Mouse (Mus musculus) liver, embryonic 14.5 days (tissue): Measurements from ENCODE around the gene Slc17a2. TPM values are rescaled to one million over a fixed set of nuclear protein-coding genes. Genes with fewer than 3 reads are reported as not detected.
"Not testable (repeated sequence)": the region's sequence is repeated elsewhere in the genome, so short reads cannot be mapped to it uniquely, and the experiment has no call there.

Experiments
- ATAC-seq: fragments of 200-750 bp; cut with Nextera tagmentation; 2 replicates; pipeline ENCODE4 v1.8.0; 2017; ENCODE audit warnings: moderate number of reproducible peaks, mild to moderate bottlenecking, moderate library complexity; ENCODE audit not compliant: insufficient read depth
- DNase-seq, 3 experiments: peaks; one replicate each; pipeline ENCODE4 v3.0.0-alpha.2; 2012 to 2013; ENCODE audit warnings: low read depth in 3 of 3, low spot score in 3 of 3
- H3K27ac ChIP-seq: fragments of 300-500 bp; sonication (generic); 2 replicates; pipeline ENCODE4 v1.5.1; 2014; ENCODE audit warnings: moderate library complexity, mild to moderate bottlenecking, control low read depth, inconsistent platforms
- H3K27me3 ChIP-seq: fragments of 300-500 bp; sonication (generic); 2 replicates; pipeline ENCODE4 v1.6.1; 2014; ENCODE audit warnings: mild to moderate bottlenecking, low read length, moderate library complexity; ENCODE audit not compliant: control insufficient read depth, insufficient read depth
- H3K36me3 ChIP-seq: fragments of 300-500 bp; sonication (generic); replicated peaks from 2 replicates; pipeline ENCODE4 v1.6.1; 2014; ENCODE audit warnings: low read depth; ENCODE audit not compliant: control insufficient read depth, insufficient read depth
- H3K4me1 ChIP-seq, 2 experiments: fragments of 200-500 bp in 1 of 2; fragments of 300-500 bp in 1 of 2; sonication (generic) in 1 of 2; replicated peaks; 2 replicates each; pipeline ENCODE4 v1.6.1; 2012 to 2014; ENCODE audit warnings: antibody characterized with exemption in 1 of 2, inconsistent platforms in 1 of 2, low read length in 1 of 2; ENCODE audit not compliant: control insufficient read depth in 2 of 2, insufficient read depth in 2 of 2
- H3K4me2 ChIP-seq: fragments of 300-500 bp; sonication (generic); 2 replicates; pipeline ENCODE4 v1.6.1; 2014; ENCODE audit warnings: low read depth, mild to moderate bottlenecking, control low read depth, moderate library complexity
- H3K4me3 ChIP-seq, 2 experiments: fragments of 200-500 bp in 1 of 2; fragments of 300-500 bp in 1 of 2; sonication (generic) in 1 of 2; 2 replicates each; pipeline ENCODE4 v1.5.1; 2012 to 2014; ENCODE audit warnings: low read depth in 2 of 2, low read length in 2 of 2, mild to moderate bottlenecking in 2 of 2, control low read depth in 1 of 2, inconsistent platforms in 1 of 2, moderate library complexity in 1 of 2; ENCODE audit not compliant: insufficient read depth in 1 of 2
- H3K9ac ChIP-seq: fragments of 300-500 bp; sonication (generic); replicated peaks from 2 replicates; pipeline ENCODE4 v1.6.1; 2014; ENCODE audit warnings: mild to moderate bottlenecking, control low read depth, moderate library complexity
- H3K9me3 ChIP-seq: fragments of 300-500 bp; sonication (generic); 2 replicates; pipeline ENCODE4 v1.6.1; 2016; ENCODE audit warnings: low read length, mixed read lengths; ENCODE audit not compliant: control insufficient read depth
- CTCF ChIP-seq: IDR thresholded peaks from 2 replicates; pipeline ENCODE4 v1.5.1; 2016; ENCODE audit warnings: antibody characterized with exemption, low read depth, control low read depth
- EP300 ChIP-seq: IDR thresholded peaks from 2 replicates; pipeline ENCODE4 v1.6.1; 2016; ENCODE audit warnings: antibody characterized with exemption, low read depth
- WGBS: fragments of 180-500 bp; shearing (Covaris S2); extraction: QIAGEN DNeasy Blood & Tissue Kit; methylation state at CpG from one replicate; pipeline ENCODE4 v1.1.7; 2014; ENCODE audit not compliant: insufficient replicate concordance; 5-methylcytosine and 5-hydroxymethylcytosine counted together
- polyA plus RNA-seq, 2 experiments: library from polyadenylated mRNA; depleted of rRNA in 1 of 2; stranded (reverse) in 1 of 2; unstranded in 1 of 2; fragments of >200 nt; fragmentation: Nextera tagmentation in 1 of 2; extraction: Ambion mirVana in 1 of 2; gene quantifications; 2 replicates each; pipeline versions ENCODE4 v1.2.1 to v1.2.3; 2012 to 2014

Gene Slc17a2
- polyA plus RNA-seq, 2 experiments, result 1.1 to 1.3 TPM

- H3K27me3 ChIP-seq, result no peaks in the 10 kb centered on the region
- H3K4me1 ChIP-seq, result peaks cover 27 to 37% of the 10 kb centered on the region in 2 experiments
- ATAC-seq (peak; percentile 27), DNase-seq (peak in 2 of 3 experiments; percentile 89 to 91)
- peak within 1 kb of the TSS; percentile 93 for H3K9ac ChIP-seq
- no peaks in the 10 kb centered on the region for H3K36me3 ChIP-seq
- peak within 1 kb of the TSS; percentile 88 for H3K4me2 ChIP-seq
- H3K27ac ChIP-seq, result peak within 1 kb of the TSS; percentile 99
- H3K4me3 ChIP-seq, result peak within 1 kb of the TSS; percentile 60 to 62
- WGBS, result 2% methylated on average over 34 of the region's 34 CpGs
- TF ChIP-seq CTCF, result no peak
- TF ChIP-seq EP300, result peak; percentile 72
- H3K9me3 ChIP-seq, result no peaks in the 10 kb centered on the region
Measured at GRCm38 (mm10) chr13:23763586-23764323, 43.0 kb upstream of the Slc17a2 start, which contains the start of gene Hist1h1a. Hist1h1a (plus strand) TSS chr13:23763666.

- 10% methylated on average over 12 of the region's 12 CpGs for WGBS
- ATAC-seq (peak; percentile 12), DNase-seq (peak in 2 of 3 experiments; percentile 68 to 82)
- H3K9me3 ChIP-seq, result no peaks in the 10 kb centered on the region
- no peaks in the 10 kb centered on the region for H3K36me3 ChIP-seq
- H3K27ac ChIP-seq, result peak overlapping the region; percentile 99
- H3K4me3 ChIP-seq, result peak overlapping the region; percentile 60 to 62
- no peaks in the 10 kb centered on the region for H3K27me3 ChIP-seq
- peak overlapping the region; percentile 93 for H3K9ac ChIP-seq
- H3K4me1 ChIP-seq, result peaks cover 19 to 36% of the 10 kb centered on the region in 2 experiments
- TF ChIP-seq EP300, result peak; percentile 48
- no peak for TF ChIP-seq CTCF
- H3K4me2 ChIP-seq, result peak overlapping the region; percentile 88
Measured at GRCm38 (mm10) chr13:23764324-23765171, 42.2 kb upstream of the Slc17a2 start.

GRCm38 (mm10) chr13:23765172-23765513, 41.6 kb upstream of the Slc17a2 start:
- Histone ChIP-seq H3K4me2 (peak overlapping the region; percentile 88), H3K36me3 (no peaks in the 10 kb centered on the region), H3K27ac (peak overlapping the region; percentile 99), H3K9ac (peak overlapping the region; percentile 93), H3K4me1 (peaks cover 16 to 31% of the 10 kb centered on the region in 2 experiments), H3K4me3 (peak overlapping the region; percentile 60 to 62; a peak in 3 of 4 replicates), H3K9me3 (no peaks in the 10 kb centered on the region), H3K27me3 (no peaks in the 10 kb centered on the region)
- 8% methylated on average over 1 of the region's 1 CpGs for WGBS
- TF ChIP-seq CTCF (no peak), EP300 (no peak)
- ATAC-seq (no peak), DNase-seq (peak in 1 of 3 experiments; percentile 67)

- Histone ChIP-seq H3K9ac (no peak overlapping the region), H3K27me3 (no peaks in the 10 kb centered on the region), H3K27ac (no peak overlapping the region), H3K4me3 (no peak overlapping the region), H3K4me1 (peaks cover 13 to 28% of the 10 kb centered on the region in 2 experiments), H3K4me2 (no peak overlapping the region), H3K9me3 (no peaks in the 10 kb centered on the region), H3K36me3 (no peaks in the 10 kb centered on the region)
- TF ChIP-seq EP300, result no peak
- TF ChIP-seq CTCF, result no peak
- DNase-seq (no peak), ATAC-seq (no peak)
Measured at GRCm38 (mm10) chr13:23766772-23767171, 40.0 kb upstream of the Slc17a2 start.

- no peak for TF ChIP-seq CTCF
- no peak for TF ChIP-seq EP300
- WGBS, result 38% methylated on average over 5 of the region's 5 CpGs
- no peaks in the 10 kb centered on the region for H3K9me3 ChIP-seq
- DNase-seq (no peak), ATAC-seq (no peak)
- no peaks in the 10 kb centered on the region for H3K36me3 ChIP-seq
- no peak overlapping the region for H3K4me3 ChIP-seq
- H3K9ac ChIP-seq, result no peak overlapping the region; the same call in 1 of the 2 replicates
- H3K27ac ChIP-seq, result no peak overlapping the region
- peaks cover 11 to 32% of the 10 kb centered on the region in 2 experiments for H3K4me1 ChIP-seq
- no peaks in the 10 kb centered on the region for H3K27me3 ChIP-seq
- H3K4me2 ChIP-seq, result no peak overlapping the region
Measured at GRCm38 (mm10) chr13:23768834-23769397, 37.9 kb upstream of the Slc17a2 start.

DNA sequence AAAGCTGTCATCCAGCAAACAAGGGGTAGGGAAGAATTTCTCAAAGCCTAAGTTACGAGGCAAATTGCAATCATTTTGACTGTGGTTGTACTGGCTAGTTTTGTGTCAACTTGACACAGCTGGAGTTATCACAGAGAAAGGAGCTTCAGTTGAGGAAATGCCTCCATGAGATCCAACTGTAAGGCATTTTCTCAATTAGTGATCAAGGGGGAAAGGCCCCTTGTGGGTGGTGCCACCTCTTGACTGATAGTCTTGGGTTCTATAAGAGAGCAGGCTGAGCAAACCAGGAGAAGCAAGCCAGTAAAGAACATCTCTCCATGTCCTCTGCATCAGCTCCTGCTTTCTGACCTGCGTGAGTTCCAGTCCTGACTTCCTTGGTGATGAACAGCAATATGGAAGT, 37.2 kb upstream of the Slc17a2 start, which contains the start of gene Trim38:
Gene Trim38, plus strand, starts transcription at position 301 of the 400 bp plus-strand sequence.
- H3K36me3 ChIP-seq, H3K27me3 ChIP-seq, H3K4me2 ChIP-seq, DNase-seq, H3K9me3 ChIP-seq, H3K27ac ChIP-seq, H3K9ac ChIP-seq, H3K4me3 ChIP-seq, ATAC-seq: not testable (repeated sequence)
- 74% methylated on average over 2 of the region's 2 CpGs for WGBS
- peaks cover 6 to 27% of the 10 kb centered on the region in 2 experiments; a peak in 3 of 4 replicates for H3K4me1 ChIP-seq
